Mouse (Mus musculus) hindbrain, embryonic 14.5 days (tissue): ENCODE data around the gene 1700123O20Rik. TPM values are rescaled to one million over a fixed set of nuclear protein-coding genes. Genes with fewer than 3 reads are reported as not detected.

ENCODE experiments used
- ATAC-seq: fragments of 200-750 bp; cut with Nextera tagmentation; 2 replicates; pipeline ENCODE4 v1.8.0; 2017; ENCODE audit warnings: moderate number of reproducible peaks, mild to moderate bottlenecking, moderate TSS enrichment, moderate library complexity; ENCODE audit not compliant: low FRiP score
- DNase-seq: peaks from one replicate; pipeline ENCODE4 v3.0.0-alpha.2; 2015; ENCODE audit warnings: low spot score
- H3K27ac ChIP-seq: fragments of 300-500 bp; sonication (generic); 2 replicates; pipeline ENCODE4 v1.5.1; 2014; ENCODE audit warnings: mild to moderate bottlenecking, moderate library complexity
- H3K27me3 ChIP-seq: fragments of 300-500 bp; sonication (generic); 2 replicates; pipeline ENCODE4 v1.6.1; 2014; ENCODE audit warnings: mild to moderate bottlenecking, low read length, mixed read lengths; ENCODE audit not compliant: control insufficient read depth, insufficient read depth
- H3K36me3 ChIP-seq: fragments of 300-500 bp; sonication (generic); replicated peaks from 2 replicates; pipeline ENCODE4 v1.6.1; 2014; ENCODE audit not compliant: control insufficient read depth, insufficient read depth
- H3K4me1 ChIP-seq: fragments of 300-500 bp; sonication (generic); replicated peaks from 2 replicates; pipeline ENCODE4 v1.6.1; 2014; ENCODE audit warnings: antibody characterized with exemption, low read length, mixed read lengths; ENCODE audit not compliant: control insufficient read depth, insufficient read depth
- H3K4me2 ChIP-seq: fragments of 300-500 bp; sonication (generic); replicated peaks from 2 replicates; pipeline ENCODE4 v1.6.1; 2014; ENCODE audit warnings: mild to moderate bottlenecking, moderate library complexity
- H3K4me3 ChIP-seq: fragments of 300-500 bp; sonication (generic); replicated peaks from 2 replicates; pipeline ENCODE4 v1.5.1; 2014; ENCODE audit warnings: mild to moderate bottlenecking, low read length
- H3K9ac ChIP-seq: fragments of 300-500 bp; sonication (generic); 2 replicates; pipeline ENCODE4 v1.6.1; 2014
- H3K9me3 ChIP-seq: fragments of 300-500 bp; sonication (generic); 2 replicates; pipeline ENCODE4 v1.6.1; 2016; ENCODE audit warnings: low read length; ENCODE audit not compliant: control insufficient read depth
- WGBS: fragments of 180-500 bp; shearing (Covaris S2); extraction: QIAGEN DNeasy Blood & Tissue Kit; methylation state at CpG from one replicate; pipeline ENCODE4 v1.1.7; 2014; 5-methylcytosine and 5-hydroxymethylcytosine counted together
- microRNA-seq: library from miRNA; unstranded; fragments of <30 nt; microRNA quantifications from one replicate; pipeline ENCODE4, GENCODE M21; 2016
- polyA plus RNA-seq: library from polyadenylated mRNA; unstranded; fragments of >200 nt; fragmentation: Nextera tagmentation; extraction: Ambion mirVana; gene quantifications from 2 replicates; pipeline ENCODE4 v1.2.1, GENCODE M21; 2014

Gene 1700123O20Rik
- polyA plus RNA-seq, 1 experiment from 2014 or later: 71.2 TPM

GRCm38 (mm10) chr14:54730305-54730704, 44.3 kb downstream of the 1700123O20Rik start:
- Histone ChIP-seq H3K4me1 (no peaks in the 10 kb centered on the region), H3K36me3 (no peaks in the 10 kb centered on the region), H3K4me3 (no peak overlapping the region), H3K4me2 (no peak overlapping the region), H3K27me3 (no peaks in the 10 kb centered on the region), H3K27ac (no peak overlapping the region), H3K9ac (no peak overlapping the region), H3K9me3 (no peaks in the 10 kb centered on the region)
- ATAC-seq (no peak), DNase-seq (no peak)
- WGBS: 91% methylated on average over 6 of the region's 6 CpGs

- Histone ChIP-seq H3K9me3 (no peaks in the 10 kb centered on the region), H3K27me3 (no peaks in the 10 kb centered on the region), H3K36me3 (no peaks in the 10 kb centered on the region), H3K27ac (no peak overlapping the region), H3K4me1 (0 out of 2 replicates have a peak, but pooled peaks cover under 1% of the 10 kb centered on the region), H3K4me3 (no peak overlapping the region), H3K4me2 (no peak overlapping the region), H3K9ac (no peak overlapping the region)
- WGBS: 91% methylated on average over 8 of the region's 8 CpGs
- ATAC-seq (no peak), DNase-seq (no peak)
Measured at GRCm38 (mm10) chr14:54732206-54732605, 46.2 kb downstream of the 1700123O20Rik start.

GRCm38 (mm10) chr14:54734004-54734403, 48.0 kb downstream of the 1700123O20Rik start:
- Histone ChIP-seq H3K4me3 (no peak overlapping the region), H3K27me3 (no peaks in the 10 kb centered on the region), H3K4me1 (peaks cover 5% of the 10 kb centered on the region; the same call in 1 of the 2 replicates), H3K9me3 (no peaks in the 10 kb centered on the region), H3K4me2 (no peak overlapping the region), H3K9ac (no peak overlapping the region), H3K27ac (no peak overlapping the region), H3K36me3 (no peaks in the 10 kb centered on the region)
- ATAC-seq (no peak), DNase-seq (no peak)
- WGBS: 84% methylated on average over 4 of the region's 4 CpGs

- Histone ChIP-seq H3K27ac (no peak overlapping the region), H3K4me1 (peaks cover 5% of the 10 kb centered on the region; the same call in 1 of the 2 replicates), H3K9me3 (no peaks in the 10 kb centered on the region), H3K36me3 (no peaks in the 10 kb centered on the region), H3K4me2 (no peak overlapping the region), H3K27me3 (no peaks in the 10 kb centered on the region), H3K9ac (no peak overlapping the region), H3K4me3 (no peak overlapping the region)
- WGBS: 84% methylated on average over 4 of the region's 4 CpGs
- ATAC-seq (no peak), DNase-seq (no peak)
Measured at GRCm38 (mm10) chr14:54735221-54735620, 49.2 kb downstream of the 1700123O20Rik start.

GRCm38 (mm10) chr14:54736555-54737552, 50.8 kb downstream of the 1700123O20Rik start:
- 54% methylated on average over 14 of the region's 14 CpGs for WGBS
- H3K36me3 ChIP-seq: no peaks in the 10 kb centered on the region
- 0 out of 2 replicates have a peak, but pooled peaks have one; percentile 60 for ATAC-seq
- DNase-seq: no peak
- no peaks in the 10 kb centered on the region for H3K9me3 ChIP-seq
- peak overlapping the region; percentile 38; the same call in 1 of the 2 replicates for H3K27ac ChIP-seq
- H3K4me1 ChIP-seq: peaks cover 5% of the 10 kb centered on the region; the same call in 1 of the 2 replicates
- no peak overlapping the region for H3K9ac ChIP-seq
- no peak overlapping the region for H3K4me3 ChIP-seq
- H3K27me3 ChIP-seq: no peaks in the 10 kb centered on the region
- no peak overlapping the region for H3K4me2 ChIP-seq

- Histone ChIP-seq H3K4me2 (no peak overlapping the region), H3K27me3 (no peaks in the 10 kb centered on the region), H3K9me3 (no peaks in the 10 kb centered on the region), H3K4me1 (peaks cover 5% of the 10 kb centered on the region; the same call in 1 of the 2 replicates), H3K27ac (peak overlapping the region; percentile 38; the same call in 1 of the 2 replicates), H3K4me3 (no peak overlapping the region), H3K36me3 (no peaks in the 10 kb centered on the region), H3K9ac (no peak overlapping the region)
- WGBS: 62% methylated on average over 10 of the region's 10 CpGs
- ATAC-seq: no peak
- DNase-seq: no peak
Measured at GRCm38 (mm10) chr14:54737634-54738033, 51.6 kb downstream of the 1700123O20Rik start.

Small RNA genes lying within 50 kb of the gene (microRNA-seq; reads per million reads assigned to microRNA genes)
- 0.81 reads per million for gene Mir6948

Other genes with a start within 250 kb of the 1700123O20Rik start
- gene Lrp10, start 222.1 kb upstream of the 1700123O20Rik start, polyA plus RNA-seq: 29.2 and 30.8 TPM in 2 replicates
- 32.5 and 41.1 TPM in 2 replicates for gene Rem2, start 210.1 kb upstream of the 1700123O20Rik start, polyA plus RNA-seq
- gene Prmt5, start 168.7 kb upstream of the 1700123O20Rik start, polyA plus RNA-seq: 90.0 and 99.7 TPM in 2 replicates
- gene Haus4, start 131.6 kb upstream of the 1700123O20Rik start, polyA plus RNA-seq: 15.3 and 15.7 TPM in 2 replicates
- gene Ajuba, start 108.7 kb upstream of the 1700123O20Rik start, polyA plus RNA-seq: 3.2 and 5.0 TPM in 2 replicates
- gene 4931414P19Rik, start 80.2 kb upstream of the 1700123O20Rik start, polyA plus RNA-seq: 3.1 and 3.7 TPM in 2 replicates
- gene Psmb5, start 68.2 kb upstream of the 1700123O20Rik start, polyA plus RNA-seq: 422 and 425 TPM in 2 replicates
- 0.16 TPM in 1 of 2 replicates, not detected in the other for gene Psmb11, start 64.8 kb upstream of the 1700123O20Rik start, polyA plus RNA-seq
- not detected in 2 replicates for gene Gm17606, start 45.3 kb upstream of the 1700123O20Rik start, polyA plus RNA-seq
- 10.5 and 12.2 TPM in 2 replicates for gene Cdh24, start 44.9 kb upstream of the 1700123O20Rik start, polyA plus RNA-seq
- gene Acin1, start 715 bp downstream of the 1700123O20Rik start, polyA plus RNA-seq: 98.2 and 99.1 TPM in 2 replicates
- gene Gm29776, start 12.6 kb downstream of the 1700123O20Rik start, polyA plus RNA-seq: 0.21 and 0.29 TPM in 2 replicates
- gene Cebpe, start 26.0 kb downstream of the 1700123O20Rik start, polyA plus RNA-seq: not detected in 2 replicates
- 9.8 and 10.7 TPM in 2 replicates for gene Slc7a8, start 95.7 kb downstream of the 1700123O20Rik start, polyA plus RNA-seq
- not detected in 2 replicates for gene Rnf212b, start 127.9 kb downstream of the 1700123O20Rik start, polyA plus RNA-seq
- 10.7 and 10.8 TPM in 2 replicates for gene Homez, start 184.7 kb downstream of the 1700123O20Rik start, polyA plus RNA-seq
- 5.0 and 5.7 TPM in 2 replicates for gene Ppp1r3e, start 191.3 kb downstream of the 1700123O20Rik start, polyA plus RNA-seq
- 5.2 and 5.3 TPM in 2 replicates for gene Bcl2l2, start 197.2 kb downstream of the 1700123O20Rik start, polyA plus RNA-seq
- not detected in 2 replicates for gene Gm20521, start 197.2 kb downstream of the 1700123O20Rik start, polyA plus RNA-seq
- gene Pabpn1, start 206.3 kb downstream of the 1700123O20Rik start, polyA plus RNA-seq: 141 and 159 TPM in 2 replicates
- 136 and 142 TPM in 2 replicates for gene Slc22a17, start 226.9 kb downstream of the 1700123O20Rik start, polyA plus RNA-seq
- gene Efs, start 239.9 kb downstream of the 1700123O20Rik start, polyA plus RNA-seq: 15.4 and 15.6 TPM in 2 replicates
- gene Il25, start 246.5 kb downstream of the 1700123O20Rik start, polyA plus RNA-seq: 0.72 and 0.74 TPM in 2 replicates